Mouse (Mus musculus) liver, embryonic 15.5 days (tissue): ENCODE measurements around the gene Psd4. TPM values are rescaled to one million over a fixed set of nuclear protein-coding genes. Genes with fewer than 3 reads are reported as not detected.

Source experiments
- ATAC-seq: fragments of 200-750 bp; cut with Nextera tagmentation; 2 replicates; pipeline ENCODE4 v1.8.0; 2017; ENCODE audit warnings: moderate number of reproducible peaks, mild to moderate bottlenecking, moderate library complexity; ENCODE audit not compliant: insufficient read depth
- H3K27ac ChIP-seq: fragments of 300-500 bp; sonication (generic); replicated peaks from 2 replicates; pipeline ENCODE4 v1.5.1; 2015; ENCODE audit warnings: mild to moderate bottlenecking, inconsistent platforms
- H3K27me3 ChIP-seq: fragments of 300-500 bp; sonication (generic); 2 replicates; pipeline ENCODE4 v1.6.1; 2015; ENCODE audit warnings: mild to moderate bottlenecking, inconsistent platforms
- H3K36me3 ChIP-seq: fragments of 300-500 bp; sonication (generic); replicated peaks from 2 replicates; pipeline ENCODE4 v1.6.1; 2015; ENCODE audit warnings: moderate library complexity, mild to moderate bottlenecking, inconsistent platforms
- H3K4me1 ChIP-seq: fragments of 300-500 bp; sonication (generic); replicated peaks from 2 replicates; pipeline ENCODE4 v1.6.1; 2015; ENCODE audit warnings: inconsistent platforms
- H3K4me2 ChIP-seq: fragments of 300-500 bp; sonication (generic); 2 replicates; pipeline ENCODE4 v1.6.1; 2015; ENCODE audit warnings: moderate library complexity, mild to moderate bottlenecking, inconsistent platforms
- H3K4me3 ChIP-seq: fragments of 300-500 bp; sonication (generic); replicated peaks from 2 replicates; pipeline ENCODE4 v1.5.1; 2015; ENCODE audit warnings: mild to moderate bottlenecking, inconsistent platforms
- H3K9ac ChIP-seq: fragments of 300-500 bp; sonication (generic); 2 replicates; pipeline ENCODE4 v1.6.1; 2015; ENCODE audit warnings: moderate library complexity, mild to moderate bottlenecking, inconsistent platforms
- H3K9me3 ChIP-seq: fragments of 300-500 bp; sonication (generic); replicated peaks from 2 replicates; pipeline ENCODE4 v1.6.1; 2016; ENCODE audit warnings: inconsistent platforms
- WGBS: fragments of 180-500 bp; shearing (Covaris S2); methylation state at CpG from one replicate; pipeline ENCODE4 v1.1.7; 2015; ENCODE audit warnings: mixed read lengths; ENCODE audit not compliant: insufficient replicate concordance; 5-methylcytosine and 5-hydroxymethylcytosine counted together
- polyA plus RNA-seq: library from polyadenylated mRNA; unstranded; fragments of >200 nt; fragmentation: Nextera tagmentation; extraction: Ambion mirVana; gene quantifications from 2 replicates; pipeline ENCODE4 v1.2.1, GENCODE M21; 2015

Psd4 gene
- 7.6 and 8.1 TPM in 2 replicates for polyA plus RNA-seq

DNA sequence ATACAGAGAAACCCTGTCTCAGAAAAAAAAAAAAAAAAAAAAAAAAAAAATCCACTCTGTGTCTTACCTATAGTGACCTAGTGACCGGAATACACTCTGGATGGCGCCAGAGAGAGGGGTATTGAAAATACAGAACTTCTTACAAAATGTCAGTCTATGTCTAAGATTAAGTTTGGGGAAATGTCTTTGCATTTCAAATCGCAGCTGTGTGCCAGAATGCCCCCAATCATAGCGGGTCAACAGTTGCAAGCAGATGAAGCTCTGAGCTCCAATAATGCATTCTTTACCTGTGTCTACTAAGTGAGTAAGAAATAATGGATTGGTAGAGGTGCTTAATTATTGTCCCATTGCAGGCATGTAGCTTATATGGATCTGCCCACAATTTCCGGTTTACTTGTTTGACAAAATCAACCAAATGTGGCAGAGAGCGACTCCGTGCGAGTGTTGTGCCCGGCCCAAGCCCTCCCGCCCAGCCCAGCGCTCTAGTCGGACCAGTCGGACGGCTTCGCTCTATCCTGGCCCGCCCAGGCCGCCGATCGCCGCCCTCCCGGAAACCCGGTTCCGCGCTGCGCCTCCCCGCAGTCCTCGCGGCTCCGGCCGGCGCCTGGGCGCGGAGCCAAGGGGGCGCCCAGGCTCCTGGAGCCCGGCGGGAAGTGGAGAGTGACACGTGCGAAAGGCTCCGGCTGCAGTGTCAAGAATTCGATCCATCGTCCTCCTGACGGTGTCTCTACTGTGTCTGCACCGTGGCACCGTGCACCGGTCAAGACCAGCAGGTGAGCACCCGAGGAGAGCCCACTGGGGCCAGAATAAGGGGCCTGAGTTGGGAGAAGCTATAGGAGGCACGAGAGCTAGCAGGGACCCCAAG, at the start of gene Psd4:
Gene Psd4 (plus strand): TSS at position 551 of the 865 bp plus-strand sequence.
- H3K27ac ChIP-seq, result 0 out of 2 replicates have a peak within 1 kb of the TSS, but pooled peaks have one; percentile 29
- WGBS, result 1% methylated on average over 47 of the region's 47 CpGs

GRCm38 (mm10) chr2:24317919-24318598, 49.3 kb upstream of the Psd4 start:
- no peaks in the 10 kb centered on the region for H3K4me1 ChIP-seq
- H3K36me3 ChIP-seq, result no peaks in the 10 kb centered on the region
- H3K9ac ChIP-seq, result no peak overlapping the region
- ATAC-seq, result no peak
- 40% methylated on average over 4 of the region's 4 CpGs for WGBS
- no peak overlapping the region for H3K4me3 ChIP-seq
- no peak overlapping the region for H3K27ac ChIP-seq
- no peaks in the 10 kb centered on the region for H3K9me3 ChIP-seq
- no peaks in the 10 kb centered on the region for H3K27me3 ChIP-seq
- H3K4me2 ChIP-seq, result no peak overlapping the region

More for the DNA sequence above, at the start of gene Psd4:
- H3K27me3 ChIP-seq, result no peaks in the 10 kb centered on the region; the same call in 1 of the 2 replicates
- peak within 1 kb of the TSS; percentile 31; the same call in 1 of the 2 replicates for H3K9ac ChIP-seq
- H3K4me3 ChIP-seq, result peak within 1 kb of the TSS; percentile 54
- no peaks in the 10 kb centered on the region for H3K36me3 ChIP-seq
- peak within 1 kb of the TSS; percentile 80 for H3K4me2 ChIP-seq
- H3K4me1 ChIP-seq, result peaks cover 12% of the 10 kb centered on the region
- no peaks in the 10 kb centered on the region for H3K9me3 ChIP-seq
- peak; percentile 94 for ATAC-seq

GRCm38 (mm10) chr2:24335333-24335732, 32.0 kb upstream of the Psd4 start:
- ATAC-seq, result peak; percentile 87
- no peak overlapping the region for H3K4me2 ChIP-seq
- H3K27ac ChIP-seq, result peak overlapping the region; percentile 51; the same call in 1 of the 2 replicates
- no peaks in the 10 kb centered on the region for H3K36me3 ChIP-seq
- whole genome bisulfite sequencing, result 34% methylated on average over 3 of the region's 3 CpGs
- no peaks in the 10 kb centered on the region for H3K27me3 ChIP-seq
- no peak overlapping the region for H3K9ac ChIP-seq
- H3K4me3 ChIP-seq, result no peak overlapping the region
- 0 out of 2 replicates have a peak, but pooled peaks cover 9% of the 10 kb centered on the region for H3K4me1 ChIP-seq
- no peaks in the 10 kb centered on the region for H3K9me3 ChIP-seq

DNA sequence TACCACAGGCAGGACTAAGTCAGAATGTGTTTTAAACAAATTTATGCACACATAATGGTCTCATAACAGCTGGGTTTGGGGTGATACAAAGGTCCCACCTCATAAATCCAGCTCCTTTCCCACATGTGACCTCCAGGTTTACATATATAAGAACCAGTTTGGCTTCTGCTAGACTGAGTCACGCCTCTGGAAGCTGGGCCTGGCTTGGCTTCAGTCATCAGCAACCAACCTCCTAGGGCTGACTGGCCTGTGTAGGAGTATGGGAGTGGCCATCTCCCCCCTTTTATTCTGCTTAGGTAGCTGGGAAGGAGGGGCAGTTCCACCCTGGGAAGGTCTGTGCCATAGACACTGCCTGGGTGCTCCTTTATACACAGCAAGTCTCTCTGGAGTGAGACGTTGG, 30.8 kb upstream of the Psd4 start, which contains the start of gene Il1rn:
Gene Il1rn (plus strand): TSS at position 309 of the 400 bp plus-strand sequence.
- ATAC-seq, result no peak
- no peaks in the 10 kb centered on the region for H3K9me3 ChIP-seq
- no peak within 1 kb of the TSS for H3K4me2 ChIP-seq
- WGBS, result 57% methylated on average over 2 of the region's 2 CpGs
- 0 out of 2 replicates have a peak, but pooled peaks cover 9% of the 10 kb centered on the region for H3K4me1 ChIP-seq
- no peak within 1 kb of the TSS for H3K9ac ChIP-seq
- no peak within 1 kb of the TSS for H3K4me3 ChIP-seq
- no peaks in the 10 kb centered on the region for H3K36me3 ChIP-seq
- no peaks in the 10 kb centered on the region for H3K27me3 ChIP-seq
- H3K27ac ChIP-seq, result peak within 1 kb of the TSS; percentile 33

DNA sequence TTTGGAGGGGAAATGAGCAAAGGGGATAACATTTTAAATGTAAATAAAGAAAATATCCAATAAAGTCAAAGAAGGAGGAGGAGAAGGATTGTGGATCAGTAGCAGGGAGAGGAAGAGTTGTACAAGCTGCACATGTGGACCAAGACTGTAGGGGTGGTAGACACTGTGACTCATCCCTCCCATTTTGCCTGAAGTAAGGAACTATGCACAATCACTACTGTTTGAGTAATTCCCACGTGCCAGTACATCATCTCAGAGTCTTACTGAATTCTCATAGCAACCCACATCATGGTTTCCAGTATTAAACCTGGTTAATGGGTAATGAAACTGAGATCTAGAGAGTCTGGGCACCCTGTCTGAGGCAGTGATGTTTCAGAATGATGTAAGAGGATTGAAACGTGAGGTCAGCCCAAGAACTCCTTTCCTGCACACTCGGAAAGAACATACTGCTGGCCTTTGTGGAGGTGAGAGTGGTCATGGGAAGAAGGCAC, 25.9 kb upstream of the Psd4 start:
- H3K9me3 ChIP-seq, result no peaks in the 10 kb centered on the region
- H3K4me2 ChIP-seq, result no peak overlapping the region
- WGBS, result 43% methylated on average over 3 of the region's 3 CpGs
- ATAC-seq, result no peak
- H3K4me1 ChIP-seq, result peaks cover 4% of the 10 kb centered on the region; the same call in 1 of the 2 replicates
- no peak overlapping the region for H3K4me3 ChIP-seq
- H3K27ac ChIP-seq, result no peak overlapping the region
- H3K27me3 ChIP-seq, result no peaks in the 10 kb centered on the region
- no peak overlapping the region for H3K9ac ChIP-seq
- H3K36me3 ChIP-seq, result no peaks in the 10 kb centered on the region

GRCm38 (mm10) chr2:24344619-24345018, 22.8 kb upstream of the Psd4 start:
- H3K9me3 ChIP-seq, result no peaks in the 10 kb centered on the region
- H3K27ac ChIP-seq, result peak overlapping the region; percentile 51
- H3K4me3 ChIP-seq, result no peak overlapping the region
- H3K4me1 ChIP-seq, result peaks cover 10% of the 10 kb centered on the region
- peak overlapping the region; percentile 44; the same call in 1 of the 2 replicates for H3K4me2 ChIP-seq
- H3K9ac ChIP-seq, result no peak overlapping the region
- no peaks in the 10 kb centered on the region for H3K27me3 ChIP-seq
- 53% methylated on average over 4 of the region's 4 CpGs for WGBS
- no peaks in the 10 kb centered on the region for H3K36me3 ChIP-seq
- ATAC-seq, result peak; percentile 57

DNA sequence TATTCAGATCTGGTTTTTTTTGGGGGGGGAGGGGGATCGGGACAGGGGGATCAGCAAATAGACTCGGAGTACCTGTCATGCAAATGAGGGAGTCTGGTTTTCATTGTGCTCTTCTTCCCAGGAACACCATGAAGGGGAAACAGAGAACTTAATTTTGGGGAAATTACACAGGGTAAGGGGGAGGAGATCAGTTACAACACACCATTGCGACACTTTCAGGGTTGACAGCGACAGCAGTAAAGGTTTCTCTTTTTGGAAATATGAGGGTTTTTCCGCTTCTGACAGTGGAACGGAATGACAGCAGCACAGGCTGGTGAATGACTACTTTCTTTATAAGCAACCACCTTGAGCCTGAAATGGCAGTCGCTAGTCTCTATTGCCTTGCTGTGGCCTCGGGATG, 22.3 kb upstream of the Psd4 start:
- H3K9me3 ChIP-seq, result no peaks in the 10 kb centered on the region
- peak overlapping the region; percentile 51 for H3K27ac ChIP-seq
- H3K36me3 ChIP-seq, result no peaks in the 10 kb centered on the region
- peak overlapping the region; percentile 44 for H3K4me2 ChIP-seq
- peaks cover 10% of the 10 kb centered on the region for H3K4me1 ChIP-seq
- WGBS, result 45% methylated on average over 8 of the region's 8 CpGs
- ATAC-seq, result peak; percentile 43; the same call in 1 of the 2 replicates
- H3K4me3 ChIP-seq, result peak overlapping the region; percentile 37
- H3K9ac ChIP-seq, result no peak overlapping the region
- H3K27me3 ChIP-seq, result no peaks in the 10 kb centered on the region

- H3K4me1 ChIP-seq, result peaks cover 7% of the 10 kb centered on the region
- no peak overlapping the region for H3K4me2 ChIP-seq
- no peaks in the 10 kb centered on the region for H3K36me3 ChIP-seq
- H3K9ac ChIP-seq, result no peak overlapping the region
- no peak overlapping the region for H3K27ac ChIP-seq
- WGBS, result 40% methylated on average over 1 of the region's 1 CpGs
- no peaks in the 10 kb centered on the region for H3K9me3 ChIP-seq
- no peaks in the 10 kb centered on the region for H3K27me3 ChIP-seq
- no peak for ATAC-seq
- H3K4me3 ChIP-seq, result no peak overlapping the region
These were observed 19.5 kb upstream of the Psd4 start for GRCm38 (mm10) chr2:24347926-24348325.

GRCm38 (mm10) chr2:24351159-24351558, 16.2 kb upstream of the Psd4 start:
- 50% methylated on average over 2 of the region's 2 CpGs for WGBS

DNA sequence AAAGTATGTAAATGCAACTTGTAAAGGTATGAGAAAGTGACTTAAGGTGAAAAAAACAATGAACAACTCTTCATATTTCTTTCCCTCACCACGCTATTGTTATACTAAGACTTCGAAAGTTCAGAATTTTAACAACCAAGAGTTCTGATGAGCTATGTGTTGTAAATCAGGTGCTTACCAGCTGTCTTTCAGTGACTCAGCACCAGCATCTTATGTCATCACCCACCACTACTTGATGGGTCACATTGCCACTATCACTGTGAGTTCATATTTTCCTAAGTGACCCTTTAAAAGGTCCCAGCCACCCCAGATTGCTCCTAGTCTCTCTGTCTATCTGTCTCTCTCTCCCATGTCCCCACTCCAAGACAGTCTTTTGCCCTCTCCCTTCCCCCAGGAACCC, 14.3 kb upstream of the Psd4 start:
- 47% methylated on average over 2 of the region's 2 CpGs for WGBS
- Histone ChIP-seq H3K27ac (no peak overlapping the region), H3K36me3 (no peaks in the 10 kb centered on the region), H3K27me3 (no peaks in the 10 kb centered on the region), H3K4me1 (no peaks in the 10 kb centered on the region), H3K9ac (no peak overlapping the region), H3K4me2 (no peak overlapping the region), H3K4me3 (no peak overlapping the region), H3K9me3 (no peaks in the 10 kb centered on the region)
- ATAC-seq, result no peak

More at GRCm38 (mm10) chr2:24351159-24351558, 16.2 kb upstream of the Psd4 start:
- Histone ChIP-seq H3K4me3 (no peak overlapping the region), H3K9me3 (no peaks in the 10 kb centered on the region), H3K36me3 (no peaks in the 10 kb centered on the region), H3K4me2 (no peak overlapping the region), H3K4me1 (peaks cover 7% of the 10 kb centered on the region), H3K9ac (no peak overlapping the region), H3K27ac (no peak overlapping the region; the same call in 1 of the 2 replicates), H3K27me3 (no peaks in the 10 kb centered on the region)
- peak; percentile 53 for ATAC-seq

GRCm38 (mm10) chr2:24357642-24358041, 9.7 kb upstream of the Psd4 start:
- ATAC-seq, result no peak
- 5% methylated on average over 1 of the region's 1 CpGs for WGBS
- Histone ChIP-seq H3K4me2 (no peak overlapping the region), H3K36me3 (no peaks in the 10 kb centered on the region), H3K4me1 (no peaks in the 10 kb centered on the region), H3K27me3 (no peaks in the 10 kb centered on the region), H3K9ac (no peak overlapping the region), H3K27ac (no peak overlapping the region), H3K9me3 (no peaks in the 10 kb centered on the region), H3K4me3 (no peak overlapping the region)
